Mouse (Mus musculus) liver, embryonic 11.5 days (tissue): ENCODE data around the gene Sphk1. TPM values are rescaled to one million over a fixed set of nuclear protein-coding genes. Genes with fewer than 3 reads are reported as not detected.

Source experiments
- ATAC-seq: fragments of 200-750 bp; cut with Nextera tagmentation; replicated peaks from 2 replicates; pipeline ENCODE4 v1.8.0; 2017; ENCODE audit warnings: moderate number of reproducible peaks, mild to moderate bottlenecking, moderate TSS enrichment, moderate library complexity; ENCODE audit not compliant: low FRiP score
- DNase-seq: peaks from one replicate; pipeline ENCODE4 v3.0.0-alpha.2; 2017; ENCODE audit warnings: low spot score
- H3K27ac ChIP-seq: fragments of 300-500 bp; sonication (generic); 2 replicates; pipeline ENCODE4 v1.5.1; 2014; ENCODE audit warnings: mild to moderate bottlenecking, low read depth, low read length, control low read depth
- H3K27me3 ChIP-seq: fragments of 300-500 bp; sonication (generic); replicated peaks from 2 replicates; pipeline ENCODE4 v1.6.1; 2014; ENCODE audit warnings: low read length, mixed read lengths; ENCODE audit not compliant: control insufficient read depth, insufficient read depth
- H3K36me3 ChIP-seq: fragments of 300-500 bp; sonication (generic); 2 replicates; pipeline ENCODE4 v1.6.1; 2014; ENCODE audit warnings: mild to moderate bottlenecking, low read length, moderate library complexity, mixed read lengths; ENCODE audit not compliant: control insufficient read depth, insufficient read depth
- H3K4me1 ChIP-seq: fragments of 300-500 bp; sonication (generic); replicated peaks from 2 replicates; pipeline ENCODE4 v1.6.1; 2014; ENCODE audit warnings: low read length, mixed read lengths; ENCODE audit not compliant: control insufficient read depth, insufficient read depth
- H3K4me2 ChIP-seq: fragments of 300-500 bp; sonication (generic); 2 replicates; pipeline ENCODE4 v1.6.1; 2014; ENCODE audit warnings: mild to moderate bottlenecking, control low read depth, moderate library complexity
- H3K4me3 ChIP-seq: fragments of 300-500 bp; sonication (generic); 2 replicates; pipeline ENCODE4 v1.5.1; 2014; ENCODE audit warnings: low read depth, low read length, control low read depth
- H3K9ac ChIP-seq: fragments of 300-500 bp; sonication (generic); 2 replicates; pipeline ENCODE4 v1.6.1; 2014; ENCODE audit warnings: low read depth, low read length, control low read depth
- H3K9me3 ChIP-seq: fragments of 300-500 bp; sonication (generic); 2 replicates; pipeline ENCODE4 v1.6.1; 2016; ENCODE audit warnings: low read length, inconsistent platforms, mixed read lengths; ENCODE audit not compliant: control insufficient read depth
- WGBS: fragments of 180-500 bp; shearing (Covaris S2); extraction: QIAGEN DNeasy Blood & Tissue Kit; methylation state at CpG from one replicate; pipeline ENCODE4 v1.1.7; 2014; 5-methylcytosine and 5-hydroxymethylcytosine counted together
- polyA plus RNA-seq: library from polyadenylated mRNA; unstranded; fragments of >200 nt; fragmentation: Nextera tagmentation; extraction: Ambion mirVana; gene quantifications from 2 replicates; pipeline ENCODE4 v1.2.1, GENCODE M21; 2014

Gene Sphk1
- polyA plus RNA-seq, 1 experiment from 2014 or later = 44.1 TPM

GRCm38 (mm10) chr11:116574486-116574885 lies 43.8 kb downstream of the Sphk1 start:
- no peak overlapping the region; the same call in 1 of the 2 replicates for H3K9ac ChIP-seq
- H3K4me2 ChIP-seq = no peak overlapping the region
- no peak overlapping the region for H3K4me3 ChIP-seq
- H3K36me3 ChIP-seq = no peaks in the 10 kb centered on the region
- no peaks in the 10 kb centered on the region for H3K27me3 ChIP-seq
- no peaks in the 10 kb centered on the region for H3K9me3 ChIP-seq
- H3K4me1 ChIP-seq = peaks cover 52% of the 10 kb centered on the region
- WGBS = 78% methylated on average over 6 of the region's 6 CpGs
- no peak for ATAC-seq
- no peak overlapping the region for H3K27ac ChIP-seq
- no peak for DNase-seq

GRCm38 (mm10) chr11:116574982-116575381 lies 44.3 kb downstream of the Sphk1 start:
- WGBS = 64% methylated on average over 6 of the region's 6 CpGs
- peaks cover 57% of the 10 kb centered on the region for H3K4me1 ChIP-seq
- DNase-seq = no peak
- no peak overlapping the region for H3K27ac ChIP-seq
- no peaks in the 10 kb centered on the region for H3K9me3 ChIP-seq
- H3K9ac ChIP-seq = no peak overlapping the region
- no peak overlapping the region for H3K4me3 ChIP-seq
- ATAC-seq = no peak
- H3K36me3 ChIP-seq = no peaks in the 10 kb centered on the region
- no peaks in the 10 kb centered on the region for H3K27me3 ChIP-seq
- H3K4me2 ChIP-seq = no peak overlapping the region; the same call in 1 of the 2 replicates

- WGBS = 88% methylated on average over 2 of the region's 2 CpGs
- no peak for DNase-seq
- Histone ChIP-seq H3K27ac (no peak overlapping the region), H3K36me3 (no peaks in the 10 kb centered on the region), H3K4me1 (peaks cover 61% of the 10 kb centered on the region), H3K4me3 (no peak overlapping the region), H3K27me3 (no peaks in the 10 kb centered on the region), H3K9ac (no peak overlapping the region), H3K9me3 (no peaks in the 10 kb centered on the region), H3K4me2 (no peak overlapping the region; the same call in 1 of the 2 replicates)
- no peak for ATAC-seq
These were observed 44.7 kb downstream of the Sphk1 start for GRCm38 (mm10) chr11:116575396-116575795.

GRCm38 (mm10) chr11:116579280-116579679 lies 48.6 kb downstream of the Sphk1 start:
- Histone ChIP-seq H3K9ac (no peak overlapping the region), H3K9me3 (no peaks in the 10 kb centered on the region), H3K4me3 (no peak overlapping the region), H3K4me2 (no peak overlapping the region), H3K27ac (no peak overlapping the region), H3K4me1 (peaks cover 28% of the 10 kb centered on the region), H3K36me3 (no peaks in the 10 kb centered on the region), H3K27me3 (no peaks in the 10 kb centered on the region)
- no peak for DNase-seq
- 88% methylated on average over 3 of the region's 3 CpGs for WGBS
- ATAC-seq = no peak

- Histone ChIP-seq H3K27me3 (no peaks in the 10 kb centered on the region), H3K4me3 (peak overlapping the region; percentile 98), H3K27ac (peak overlapping the region; percentile 59; the same call in 1 of the 2 replicates), H3K4me1 (peaks cover 20% of the 10 kb centered on the region), H3K9me3 (no peaks in the 10 kb centered on the region), H3K36me3 (no peaks in the 10 kb centered on the region), H3K4me2 (peak overlapping the region; percentile 99), H3K9ac (peak overlapping the region; percentile 87)
- ATAC-seq (peak; percentile 62), DNase-seq (no peak)
- 12% methylated on average over 10 of the region's 10 CpGs for WGBS
These were observed 49.4 kb downstream of the Sphk1 start for GRCm38 (mm10) chr11:116580031-116580652.

- Histone ChIP-seq H3K4me1 (peaks cover 14% of the 10 kb centered on the region), H3K4me2 (peak overlapping the region; percentile 99), H3K9me3 (no peaks in the 10 kb centered on the region), H3K9ac (peak overlapping the region; percentile 87), H3K36me3 (no peaks in the 10 kb centered on the region), H3K27ac (peak overlapping the region; percentile 82), H3K27me3 (no peaks in the 10 kb centered on the region), H3K4me3 (peak overlapping the region; percentile 98)
- under 1% methylated on average over 88 of the region's 91 CpGs for WGBS
- ATAC-seq = peak; percentile 75
- peak; percentile 70 for DNase-seq
These were observed 50.1 kb downstream of the Sphk1 start for GRCm38 (mm10) chr11:116580711-116581375.

- under 1% methylated on average over 51 of the region's 51 CpGs for WGBS
These were observed 50.7 kb downstream of the Sphk1 start, which contains the start of gene Ube2o for GRCm38 (mm10) chr11:116581376-116581814. Gene Ube2o (minus strand): TSS chr11:116581447.

GRCm38 (mm10) chr11:116585682-116586081 lies 55.0 kb downstream of the Sphk1 start:
- Histone ChIP-seq H3K4me3 (no peak overlapping the region), H3K9ac (no peak overlapping the region), H3K27me3 (peaks cover 10% of the 10 kb centered on the region), H3K4me1 (peaks cover 11% of the 10 kb centered on the region), H3K4me2 (no peak overlapping the region), H3K9me3 (no peaks in the 10 kb centered on the region), H3K27ac (no peak overlapping the region), H3K36me3 (no peaks in the 10 kb centered on the region)
- DNase-seq = no peak
- 75% methylated on average over 6 of the region's 6 CpGs for WGBS
- no peak for ATAC-seq

More at GRCm38 (mm10) chr11:116581376-116581814, 50.7 kb downstream of the Sphk1 start, which contains the start of gene Ube2o:
- peaks cover 14% of the 10 kb centered on the region for H3K4me1 ChIP-seq
- H3K4me3 ChIP-seq = peak within 1 kb of the TSS; percentile 98
- H3K4me2 ChIP-seq = peak within 1 kb of the TSS; percentile 99
- peak within 1 kb of the TSS; percentile 87 for H3K9ac ChIP-seq
- H3K36me3 ChIP-seq = no peaks in the 10 kb centered on the region
- DNase-seq = peak; percentile 84
- ATAC-seq = peak; percentile 86
- H3K9me3 ChIP-seq = no peaks in the 10 kb centered on the region
- H3K27me3 ChIP-seq = no peaks in the 10 kb centered on the region
- H3K27ac ChIP-seq = peak within 1 kb of the TSS; percentile 82
